Mouse (Mus musculus) adrenal gland, adult 8-10 months (tissue): ENCODE results near the gene Naxe. TPM values are rescaled to one million over a fixed set of nuclear protein-coding genes. Genes with fewer than 3 reads are reported as not detected.

Experiments
- DNase-seq: peaks from one replicate; pipeline ENCODE4 v3.0.0; 2022
- total RNA-seq, 4 experiments: library from RNA; stranded (reverse); gene quantifications; 2 replicates each; pipeline ENCODE4 v1.2.4; 2022

Gene Naxe
- total RNA-seq, 4 experiments from 2014 or later = 150 to 161 (median 155) TPM

DNA sequence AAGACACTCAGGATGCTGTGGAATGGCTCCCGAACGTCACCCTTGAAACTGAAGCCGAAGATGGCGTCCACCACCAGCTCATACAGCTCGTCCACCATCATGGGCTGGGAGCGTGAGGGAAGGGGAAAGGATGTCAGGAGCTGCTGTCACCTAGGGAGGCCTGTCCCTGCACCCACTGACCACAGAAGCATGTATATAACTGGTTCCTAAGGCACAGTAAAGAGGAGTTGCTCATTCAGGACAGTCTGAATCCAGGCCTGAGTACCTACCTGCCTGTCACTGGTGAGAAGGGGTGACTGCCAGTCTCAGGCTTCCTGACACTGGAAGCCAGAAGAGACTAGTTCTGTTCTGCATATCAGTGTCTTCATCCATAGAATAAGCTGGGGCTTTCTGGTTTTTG, 1.3 kb downstream of the Naxe start:
- DNase-seq = no peak

DNA sequence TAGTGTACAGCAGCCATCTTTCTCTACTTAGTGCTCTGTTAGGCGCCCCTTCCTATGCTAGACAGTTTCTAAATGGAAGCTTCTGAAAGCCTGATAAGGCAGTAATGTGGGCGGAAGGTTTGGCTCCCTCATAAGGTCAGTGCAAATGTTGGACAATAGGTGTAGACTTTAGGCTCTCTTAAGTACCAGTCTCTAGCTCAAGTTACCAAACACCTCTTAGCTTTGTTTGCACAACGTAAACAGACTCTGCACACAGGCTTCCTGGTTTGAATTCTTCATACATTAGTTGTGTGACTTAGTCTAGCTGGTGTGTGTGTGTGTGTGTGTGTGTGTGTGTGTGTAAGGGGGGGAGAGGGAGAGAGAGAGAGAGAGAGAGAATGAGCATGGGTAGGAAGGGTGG, 8.8 kb downstream of the Naxe start:
- no peak for DNase-seq

- DNase-seq = peak; percentile 83
Measured at GRCm38 (mm10) chr3:88042661-88043421, 15.5 kb downstream of the Naxe start, which contains the start of gene Gpatch4. Gene Gpatch4, plus strand, starts transcription at chr3:88043108.

DNA sequence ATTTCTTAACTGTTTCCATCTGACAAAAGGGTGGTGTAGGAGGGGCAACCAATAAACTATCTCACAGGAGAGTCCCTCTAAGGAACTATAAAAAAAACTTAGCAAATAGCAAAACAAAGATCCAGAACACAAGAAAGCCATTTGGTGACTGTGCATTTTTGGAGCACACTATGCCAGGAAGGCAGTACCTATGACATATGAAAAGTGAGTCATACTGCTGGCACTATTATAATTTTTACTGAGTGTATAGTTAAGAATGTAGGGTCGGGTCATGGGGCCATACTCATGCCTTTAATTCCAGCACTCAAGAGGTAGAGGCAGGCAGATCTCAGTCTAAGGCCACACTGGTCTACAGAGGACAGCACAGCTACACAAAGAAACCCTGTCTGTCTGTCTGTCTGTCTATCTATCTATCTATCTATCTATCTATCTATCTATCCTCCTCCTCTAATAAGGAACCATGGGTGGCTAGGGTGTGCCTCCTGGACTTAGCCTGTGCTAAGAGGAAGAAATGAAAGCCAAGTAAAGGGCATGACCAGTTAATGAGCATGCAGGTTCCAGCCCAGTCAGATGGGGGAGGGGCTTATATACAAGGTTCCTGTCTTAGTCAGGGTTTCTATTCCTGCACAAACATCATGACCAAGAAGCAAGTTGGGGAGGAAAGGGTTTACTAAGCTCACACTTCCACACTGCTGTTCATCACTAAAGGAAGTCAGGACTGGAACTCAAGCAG, 22.6 kb downstream of the Naxe start:
- no peak for DNase-seq

DNA sequence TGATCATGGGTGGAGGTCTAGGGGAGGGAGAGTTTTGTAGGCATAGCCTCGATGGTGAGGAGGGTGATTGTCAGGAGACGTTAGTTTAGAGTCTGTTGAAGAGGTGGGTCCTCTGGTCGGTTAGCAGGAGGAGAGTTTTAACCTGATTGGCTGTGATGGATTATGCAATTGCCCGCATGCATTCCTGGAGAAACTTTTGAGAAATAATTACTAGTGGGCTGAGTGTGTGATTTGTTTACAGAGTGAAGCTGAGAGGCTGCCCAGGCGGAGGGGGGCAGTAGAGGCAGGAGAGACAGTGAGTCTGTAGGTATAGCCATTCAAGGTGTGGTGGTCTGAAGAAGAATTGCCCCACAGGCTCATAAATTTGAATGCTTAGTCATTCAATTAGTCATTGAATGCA, 24.8 kb downstream of the Naxe start:
- no peak for DNase-seq

DNA sequence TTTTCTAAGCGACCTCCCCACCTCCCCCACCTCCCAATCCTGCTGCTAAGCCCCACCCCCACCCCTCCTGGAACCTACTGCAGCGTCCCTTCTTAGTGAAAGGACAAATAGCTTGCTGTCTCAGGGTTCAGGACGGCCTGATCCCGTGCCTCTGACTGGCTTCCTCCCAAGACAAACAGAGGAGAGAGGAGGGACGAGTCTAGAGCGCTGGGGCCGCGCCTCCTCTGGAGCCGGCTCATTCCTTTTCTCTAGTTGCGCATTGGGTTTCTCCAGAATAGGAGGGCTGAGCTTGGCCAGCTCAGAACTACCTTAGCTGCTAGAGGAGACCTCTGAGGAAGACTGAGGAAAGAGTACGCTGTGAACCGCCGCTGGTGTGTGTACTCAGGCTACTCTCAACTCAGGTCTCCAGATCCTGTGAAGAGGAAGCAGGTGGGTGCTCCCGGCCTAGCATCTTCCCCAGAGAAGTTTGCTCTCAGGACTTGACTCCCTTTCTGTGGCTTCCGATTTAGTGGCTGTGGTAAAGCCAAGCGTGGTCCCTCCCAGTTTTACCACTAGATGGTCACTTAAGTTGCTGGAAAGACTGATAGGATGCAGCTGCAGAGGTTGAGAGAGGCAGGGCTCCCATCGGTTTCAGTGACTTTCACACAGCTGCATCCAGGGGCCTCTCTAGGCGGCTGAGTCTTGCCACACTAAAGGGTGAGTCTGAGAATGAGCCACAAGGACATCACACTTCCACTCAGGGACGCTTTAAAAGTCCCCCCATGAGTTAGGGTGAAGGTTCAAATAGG, 27.5 kb downstream of the Naxe start:
- peak; percentile 24 for DNase-seq

DNA sequence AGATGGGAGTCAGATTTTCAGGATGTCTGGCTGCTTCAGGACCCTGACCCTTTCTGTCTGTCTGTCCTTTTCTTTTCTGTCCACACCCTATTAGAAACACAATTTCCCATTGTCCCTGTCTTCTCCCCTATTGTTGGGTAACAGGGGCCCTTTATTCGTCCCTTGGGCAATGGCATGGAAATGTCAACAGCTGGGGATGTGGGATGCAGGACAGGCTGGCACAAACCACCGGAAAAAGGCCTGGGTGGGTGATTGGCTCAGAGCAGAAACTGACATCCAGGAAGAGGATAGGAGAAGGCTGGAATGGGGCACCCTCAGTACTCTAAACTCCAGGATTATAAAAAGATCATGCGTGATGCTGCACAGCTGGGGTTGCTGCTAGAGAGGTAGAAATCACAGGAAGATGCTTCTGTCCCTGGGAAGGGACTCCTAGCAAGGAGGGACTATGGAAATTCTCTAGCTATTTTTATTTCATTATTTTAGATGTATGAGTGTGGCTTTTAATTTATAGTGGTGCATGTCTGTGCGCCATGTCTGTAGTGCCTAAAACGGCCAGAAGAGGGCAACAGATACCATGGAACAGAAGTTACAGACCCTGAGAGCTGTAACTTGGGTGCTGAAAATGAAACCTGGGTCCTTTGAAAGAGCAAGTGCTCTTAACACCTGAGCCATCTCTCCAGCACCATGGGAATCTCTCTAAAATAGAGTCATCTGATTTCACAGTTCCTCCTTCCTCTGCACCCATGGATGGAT, 30.7 kb downstream of the Naxe start, which contains the start of gene Hapln2:
Hapln2 (minus strand) TSS at position 150 of the 753 bp plus-strand sequence.
- no peak for DNase-seq

GRCm38 (mm10) chr3:88026823-88027222, 31.5 kb downstream of the Naxe start:
- DNase-seq = no peak

DNA sequence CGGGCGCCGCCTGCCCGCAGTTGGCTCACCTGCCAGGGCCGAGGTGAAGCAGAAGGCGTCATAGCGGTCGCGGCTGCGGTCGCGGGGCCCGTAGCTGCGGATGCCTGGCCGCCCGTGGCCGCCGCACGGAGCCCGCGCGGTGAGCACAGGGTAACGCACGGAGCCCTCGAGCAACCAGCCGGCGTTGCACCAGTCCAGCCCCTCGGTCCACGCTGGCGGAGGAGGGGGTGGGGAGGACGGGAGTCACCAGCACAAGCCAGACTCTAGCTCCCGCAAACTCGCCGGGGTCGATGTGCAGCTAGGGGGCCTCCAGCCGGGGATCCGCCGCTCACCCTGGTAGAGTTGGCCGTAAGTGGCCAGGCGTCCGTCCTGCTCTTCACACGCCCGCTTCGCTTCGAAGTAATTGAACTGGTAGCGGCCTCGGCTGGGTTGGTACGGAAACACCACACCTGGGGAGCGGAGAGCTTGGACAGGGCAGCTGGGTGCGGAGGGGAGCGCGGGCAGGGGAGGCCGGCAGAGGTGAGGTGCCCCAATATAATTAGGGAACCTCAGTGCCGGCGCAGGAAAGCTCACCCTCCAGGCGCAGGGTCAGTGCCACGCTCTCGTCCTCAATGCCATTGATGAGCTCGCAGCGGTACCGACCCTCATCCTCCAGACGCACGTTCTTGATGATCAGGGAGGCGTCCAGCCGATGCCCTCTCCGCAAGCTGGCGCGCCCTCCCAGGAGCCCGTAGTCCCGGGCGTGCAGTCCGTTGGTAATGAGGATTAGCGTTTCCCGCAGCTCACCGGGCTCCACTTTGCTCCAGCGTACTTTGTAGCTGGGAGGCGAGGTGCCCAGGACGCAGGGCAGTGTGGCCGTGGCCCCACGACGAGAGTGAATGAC, 34.9 kb downstream of the Naxe start:
- no peak for DNase-seq

- peak; percentile 92 for DNase-seq
Measured at GRCm38 (mm10) chr3:88022322-88023191, 35.7 kb downstream of the Naxe start.

- no peak for DNase-seq
Measured at GRCm38 (mm10) chr3:88010634-88011265, 47.5 kb downstream of the Naxe start.

Other genes with a start within 250 kb of the Naxe start
- gene Pear1, start 234.2 kb downstream of the Naxe start, total RNA-seq = 10 to 100 TPM; 26.0 to 35.9 (median 29.7) TPM
- gene Sh2d2a, start 211.7 kb downstream of the Naxe start, total RNA-seq = under 1 TPM; 0.20 to 0.62 (median 0.32) TPM
- gene Prcc, start 172.9 kb downstream of the Naxe start, total RNA-seq = 10 to 100 TPM; 47.5 to 49.4 (median 48.7) TPM
- 100 to 1,000 TPM; 163 to 180 (median 172) TPM for gene Hdgf, start 152.2 kb downstream of the Naxe start, total RNA-seq
- gene Mrpl24, start 139.0 kb downstream of the Naxe start, total RNA-seq = 100 to 1,000 TPM; 121 to 146 (median 131) TPM
- 10 to 100 TPM; 17.9 to 20.0 (median 19.5) TPM for gene Isg20l2, start 128.2 kb downstream of the Naxe start, total RNA-seq
- gene Rrnad1, start 127.8 kb downstream of the Naxe start, total RNA-seq = 10 to 100 TPM; 18.6 to 27.6 (median 21.9) TPM
- gene Crabp2, start 109.8 kb downstream of the Naxe start, total RNA-seq = 1 to 10 TPM in 1 of 4 experiments, under 1 TPM in 2, not detected in 1; 0.31 to 1.0 (median 0.35) TPM
- gene Nes, start 87.4 kb downstream of the Naxe start, total RNA-seq = 10 to 100 TPM in 1 of 4 experiments, 1 to 10 TPM in 3; 4.3 to 14.4 (median 6.8) TPM
- gene Bcan, start 58.3 kb downstream of the Naxe start, total RNA-seq = 100 to 1,000 TPM in 2 of 4 experiments, 10 to 100 TPM in 2; 83.1 to 117 (median 106) TPM
- not detected for gene Hapln2, start 30.9 kb downstream of the Naxe start, total RNA-seq
- 10 to 100 TPM; 12.9 to 16.6 (median 14.9) TPM for gene Gpatch4, start 15.4 kb downstream of the Naxe start, total RNA-seq
- not detected for gene Ttc24, start 19.8 kb upstream of the Naxe start, total RNA-seq
- 1 to 10 TPM in 1 of 4 experiments, under 1 TPM in 3; 0.61 to 2.3 (median 0.73) TPM for gene Iqgap3, start 23.5 kb upstream of the Naxe start, total RNA-seq
- 100 to 1,000 TPM in 1 of 4 experiments, 10 to 100 TPM in 3; 82.0 to 111 (median 89.0) TPM for gene Mef2d, start 83.9 kb upstream of the Naxe start, total RNA-seq
- 10 to 100 TPM; 12.0 to 27.5 (median 17.3) TPM for gene Rhbg, start 196.2 kb upstream of the Naxe start, total RNA-seq
- 1 to 10 TPM; 1.3 to 3.1 (median 2.3) TPM for gene Gm38392, start 228.7 kb upstream of the Naxe start, total RNA-seq
- 1 to 10 TPM; 6.2 to 9.3 (median 8.2) TPM for gene Tsacc, start 238.5 kb upstream of the Naxe start, total RNA-seq
- gene Cct3, start 238.6 kb upstream of the Naxe start, total RNA-seq = 100 to 1,000 TPM; 250 to 360 (median 279) TPM